Mouse (Mus musculus): ENCODE results near the gene Rad54l. TPM values are rescaled to one million over a fixed set of nuclear protein-coding genes. Genes with fewer than 3 reads are reported as not detected.
A peak's percentile ranks its signal among the peaks of the same experiment; 100 is the strongest.

The Rad54l gene
- total and polyA plus RNA-seq, 3 experiments: 22.8 to 53.3 (median 28.8) TPM

DNA sequence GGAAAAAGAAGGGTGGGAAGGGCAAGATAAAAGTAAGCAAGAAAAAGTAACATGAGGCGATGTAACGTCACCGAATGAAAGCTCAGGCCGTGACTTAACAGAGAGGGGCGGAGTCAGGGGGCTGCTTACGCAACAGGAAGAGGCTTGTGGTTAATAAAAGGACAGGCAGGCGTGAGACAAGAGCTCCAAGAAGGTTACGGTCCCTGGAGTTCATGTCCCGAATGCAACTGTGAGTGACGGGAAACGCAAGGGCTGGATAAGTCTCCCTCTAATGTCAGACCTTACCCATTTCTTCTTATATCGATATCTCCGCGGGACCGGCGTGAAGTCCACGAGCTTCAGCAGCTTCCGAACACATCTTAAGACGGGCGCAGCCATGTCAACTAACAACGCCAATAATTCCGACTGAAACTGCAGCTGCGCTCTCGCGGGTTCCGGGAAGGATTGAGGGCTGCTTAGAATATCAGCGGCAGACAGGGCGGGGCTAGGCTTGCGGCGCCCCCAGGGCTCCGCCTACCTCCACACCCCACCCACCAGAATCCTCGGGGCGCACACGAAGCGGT, 70.0 kb downstream of the Rad54l start, which contains the start of gene Nsun4:
Gene Nsun4 (minus strand): TSS at position 478 of the 563 bp plus-strand sequence.
- H3K4me1 ChIP-seq (ENCODE audit: control insufficient read depth in 1 of 2, insufficient read depth in 2 of 2): peaks cover 3 to 40% of the 10 kb centered on the region in 2 experiments; a peak in 2 of 4 replicates
- in situ Hi-C loops (cut with MboI; ENCODE audit: low pct_ligation_motif_present, low pct_unique_long_range_greater_than_20kb, low sequenced_read_pairs) (no loop called here), dilution Hi-C loops (cut with MboI; ENCODE audit: extremely low pct_ligation_motif_present, extremely low pct_unique_long_range_greater_than_20kb, low sequenced_read_pairs) (no loop called here)
- peak within 1 kb of the TSS; percentile 93 for H3K9ac ChIP-seq (ENCODE audit: insufficient read depth, low read depth)
- H3K4me3 ChIP-seq (replicated peaks in 1 of 3; ENCODE audit: low read depth in 2 of 3, low read length in 2 of 3, poor library complexity in 1 of 3): peak within 1 kb of the TSS; percentile 67 to 78 (median 77)
- peak within 1 kb of the TSS; percentile 94 for H3K27ac ChIP-seq (ENCODE audit: insufficient read depth, low read depth)
- H3K36me3 ChIP-seq (replicated peaks in 1 of 2; ENCODE audit: control insufficient read depth in 1 of 2, insufficient read depth in 1 of 2, low read length in 1 of 2): peaks cover 4 to 32% of the 10 kb centered on the region in 2 experiments
- H3K4me2 ChIP-seq (ENCODE audit: insufficient read depth, low read depth, poor library complexity, severe bottlenecking): peak within 1 kb of the TSS; percentile 92
- peak; percentile 70; the same call in 1 of the 2 replicates for TF ChIP-seq MYC (IDR thresholded peaks at IDR 0.05; ENCODE audit: low read depth, low read length)
- peak; percentile 99 for TF ChIP-seq NELFE (IDR thresholded peaks at IDR 0.05; ENCODE audit: low read depth, low read length)
- peak; percentile 99 for TF ChIP-seq POLR2A (IDR thresholded peaks at IDR 0.05; ENCODE audit: low read depth, low read length)
- 0 out of 2 replicates have a peak, but pooled peaks have one; percentile 18 for TF ChIP-seq MAFK (IDR thresholded peaks at IDR 0.05; ENCODE audit: insufficient replicate concordance, low read length)
- 0 out of 2 replicates have a peak, but pooled peaks have one; percentile 4 for TF ChIP-seq ZNF384 (IDR thresholded peaks at IDR 0.05; ENCODE audit: low read depth, low read length)
- no peak for TF ChIP-seq USF2 (conservative IDR thresholded peaks at IDR 0.05; ENCODE audit: low read depth, low read length)
- TF ChIP-seq USF1 (IDR thresholded peaks at IDR 0.05; ENCODE audit: low read depth, low read length): no peak
- peak; percentile 98 for TF ChIP-seq POLR2AphosphoS2 (IDR thresholded peaks at IDR 0.05; ENCODE audit: low read depth, low read length)
- TF ChIP-seq MEF2A (IDR thresholded peaks at IDR 0.05; ENCODE audit: borderline replicate concordance, low read depth, low read length): peak; percentile 57
- TF ChIP-seq TCF12 (IDR thresholded peaks at IDR 0.05; ENCODE audit: low read depth, low read length): peak; percentile 91
- TF ChIP-seq MXI1 (IDR thresholded peaks at IDR 0.05; ENCODE audit: low read depth, low read length): peak; percentile 88
- no peak for TF ChIP-seq UBTF (IDR thresholded peaks at IDR 0.05; ENCODE audit: low read depth, low read length)
- peak; percentile 63 for TF ChIP-seq ETS1 (conservative IDR thresholded peaks at IDR 0.05; ENCODE audit: low read depth, low read length)
- peak; percentile 77 for TF ChIP-seq HCFC1 (IDR thresholded peaks at IDR 0.05; ENCODE audit: low read depth, low read length)
- peak; percentile 92 for TF ChIP-seq SIN3A (IDR thresholded peaks at IDR 0.05; ENCODE audit: low read length)
- TF ChIP-seq BHLHE40 (IDR thresholded peaks at IDR 0.05; ENCODE audit: low read depth, low read length): peak; percentile 67
- peak; percentile 85 for TF ChIP-seq GABPA (IDR thresholded peaks at IDR 0.05; ENCODE audit: insufficient replicate concordance, low read depth, low read length)
- no peak for TF ChIP-seq JUN (IDR thresholded peaks at IDR 0.05; ENCODE audit: insufficient read depth, low read depth, low read length)
- TF ChIP-seq CHD2 (IDR thresholded peaks at IDR 0.05; ENCODE audit: low read length): peak; percentile 74; the same call in 1 of the 2 replicates
- peak; percentile 96 for TF ChIP-seq ZMIZ1 (IDR thresholded peaks at IDR 0.05; ENCODE audit: low read depth, low read length)
- TF ChIP-seq IRF4 (IDR thresholded peaks at IDR 0.05; ENCODE audit: low read depth, low read length): no peak; the same call in 1 of the 2 replicates
- 0 out of 2 replicates have a peak, but pooled peaks have one; percentile 46 for TF ChIP-seq KAT2A (IDR thresholded peaks at IDR 0.05; ENCODE audit: insufficient replicate concordance, low read length)
- TF ChIP-seq EP300 (IDR thresholded peaks at IDR 0.05; ENCODE audit: low read length): no peak
- TF ChIP-seq ELF1 (IDR thresholded peaks at IDR 0.05; ENCODE audit: low read depth, low read length): peak; percentile 68
- TF ChIP-seq ZKSCAN1 (IDR thresholded peaks at IDR 0.05; ENCODE audit: borderline replicate concordance, low read depth, low read length): no peak
- TF ChIP-seq NRF1 (IDR thresholded peaks at IDR 0.05; ENCODE audit: low read depth, low read length): peak; percentile 68
- TF ChIP-seq CTCF (conservative IDR thresholded peaks at IDR 0.05 in 1 of 2, IDR thresholded peaks at IDR 0.05 in 1 of 2; ENCODE audit: low read depth in 2 of 2, low read length in 2 of 2): no peak
- TF ChIP-seq MAX (IDR thresholded peaks at IDR 0.05; ENCODE audit: low read length): peak; percentile 61; the same call in 1 of the 2 replicates
- TF ChIP-seq MAZ (IDR thresholded peaks at IDR 0.05; ENCODE audit: low read depth, low read length): peak; percentile 69
- TF ChIP-seq TBP (conservative IDR thresholded peaks at IDR 0.05; ENCODE audit: low read depth, low read length): peak; percentile 97
- TF ChIP-seq RAD21 (IDR thresholded peaks at IDR 0.05; ENCODE audit: low read depth, low read length): no peak
- TF ChIP-seq SMC3 (IDR thresholded peaks at IDR 0.05; ENCODE audit: low read depth, low read length): no peak
- no peak for TF ChIP-seq E2F4 (IDR thresholded peaks at IDR 0.05; ENCODE audit: insufficient replicate concordance, low read depth, low read length)
- no peak for TF ChIP-seq ZC3H11A (IDR thresholded peaks at IDR 0.05; ENCODE audit: low read depth, low read length)
- 0 out of 2 replicates have a peak, but pooled peaks have one; percentile 71 for TF ChIP-seq CHD1 (IDR thresholded peaks at IDR 0.05; ENCODE audit: low read depth, low read length)
- TF ChIP-seq PAX5 (IDR thresholded peaks at IDR 0.05; ENCODE audit: low read length): no peak
- 0 out of 2 replicates have a peak, but pooled peaks have one; percentile 59 for TF ChIP-seq RCOR1 (conservative IDR thresholded peaks at IDR 0.05; ENCODE audit: low read depth, low read length)
- TF ChIP-seq JUND (conservative IDR thresholded peaks at IDR 0.05; ENCODE audit: low read depth, low read length): peak; percentile 55; the same call in 1 of the 2 replicates
- no peaks in the 10 kb centered on the region; the same call in 1 of the 2 replicates for H3K79me2 ChIP-seq (replicated peaks; ENCODE audit: control insufficient read depth, extremely low read depth, insufficient read depth, poor library complexity, severe bottlenecking)
- H3K27me3 ChIP-seq (replicated peaks): no peaks in the 10 kb centered on the region
- peak; percentile 96 for DNase-seq (ENCODE audit: extremely low read depth)
- no peaks in the 10 kb centered on the region for H3K9me3 ChIP-seq (replicated peaks; ENCODE audit: low read length)

All from CH12.LX (cell line).